Mouse (Mus musculus): ENCODE measurements at regions not wholly inside any gene's neighbourhood (a gene's known extent, or its start where the extent isn't known, plus 50 kb on each side); places are given as distances from the start of the nearest gene placed in this dataset.
A peak's percentile ranks its signal among the peaks of the same experiment; 100 is the strongest.

DNA sequence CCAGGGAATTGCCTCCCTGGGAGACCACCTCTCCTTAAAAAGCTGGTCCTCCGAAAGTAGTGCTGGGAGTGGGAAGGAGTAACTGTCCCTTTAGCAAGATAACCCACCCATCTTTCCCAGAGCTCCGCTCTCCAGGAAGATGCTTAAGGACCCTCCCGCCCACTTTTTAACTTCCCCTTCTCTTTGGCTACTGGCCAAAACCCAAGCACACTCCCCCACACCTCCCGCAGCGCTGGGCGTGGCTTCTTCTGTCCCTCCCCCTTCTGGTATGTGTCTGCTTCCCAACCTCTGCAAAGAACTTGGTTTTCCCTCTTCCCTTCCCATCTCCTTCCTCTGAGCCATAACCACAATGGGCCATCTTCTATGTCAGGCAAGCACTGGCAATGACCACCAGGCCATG, 85.4 kb downstream of the Rpap3 start:
- Histone ChIP-seq H3K4me1 (replicated peaks) (0 out of 2 replicates have a peak, but pooled peaks cover 7% of the 10 kb centered on the region), H3K9me3 (no peaks in the 10 kb centered on the region), H3K36me3 (no peaks in the 10 kb centered on the region), H3K4me2 (no peak overlapping the region), H3K9ac (no peak overlapping the region), H3K27me3 (0 out of 2 replicates have a peak, but pooled peaks cover 2% of the 10 kb centered on the region), H3K4me3 (no peak overlapping the region), H3K27ac (no peak overlapping the region)
- 80% methylated on average over 6 of the region's 6 CpGs for WGBS
- ATAC-seq (ENCODE audit: low FRiP score): no peak

DNA sequence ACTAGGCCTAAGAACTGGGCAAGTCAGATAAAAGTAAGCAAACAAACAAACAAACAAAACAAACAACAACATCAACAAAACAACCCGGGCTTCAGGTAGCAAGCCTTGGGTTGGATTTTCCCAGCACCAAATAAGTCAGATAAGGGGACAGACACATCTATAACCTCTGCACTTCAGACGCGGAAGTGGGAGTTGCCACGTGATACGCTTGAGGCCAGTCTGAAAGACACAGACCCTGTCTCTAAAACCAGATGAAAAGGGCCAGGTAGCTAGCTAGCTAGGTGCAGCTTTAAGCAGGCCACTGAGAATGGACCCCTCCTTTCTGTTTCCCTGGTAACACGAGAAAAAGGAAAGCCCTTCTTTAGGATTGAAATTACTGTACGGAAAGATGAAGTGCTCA, 85.9 kb downstream of the Rpap3 start:
- Histone ChIP-seq H3K9ac (no peak overlapping the region), H3K4me2 (no peak overlapping the region), H3K36me3 (no peaks in the 10 kb centered on the region), H3K4me1 (replicated peaks) (0 out of 2 replicates have a peak, but pooled peaks cover 7% of the 10 kb centered on the region), H3K4me3 (no peak overlapping the region), H3K27me3 (0 out of 2 replicates have a peak, but pooled peaks cover 2% of the 10 kb centered on the region), H3K9me3 (no peaks in the 10 kb centered on the region), H3K27ac (no peak overlapping the region)
- ATAC-seq (ENCODE audit: low FRiP score): no peak
- 85% methylated on average over 7 of the region's 7 CpGs for WGBS

DNA sequence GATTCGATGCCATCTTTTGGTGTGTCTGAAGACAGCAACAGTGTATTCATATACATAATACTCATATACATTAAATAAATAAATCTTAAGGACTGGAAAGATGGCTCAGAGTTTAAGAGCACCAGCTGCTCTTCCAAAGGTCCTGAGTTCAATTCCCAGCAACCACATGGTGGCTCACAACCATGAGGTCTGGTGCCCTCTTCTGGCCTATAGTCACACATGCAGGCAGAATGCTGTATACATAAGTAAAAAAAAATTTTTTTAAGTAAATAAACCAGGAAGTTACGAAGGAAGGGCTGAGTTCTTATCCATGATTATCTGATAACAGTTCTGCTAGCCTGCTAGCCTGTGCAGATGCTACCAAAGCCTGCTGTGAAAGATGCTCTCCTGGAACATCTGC, 93.3 kb downstream of the Rpap3 start:
- no peak overlapping the region for H3K9ac ChIP-seq
- H3K27ac ChIP-seq: no peak overlapping the region
- H3K4me2 ChIP-seq: no peak overlapping the region
- no peaks in the 10 kb centered on the region for H3K36me3 ChIP-seq
- H3K4me1 ChIP-seq (replicated peaks): peaks cover 9% of the 10 kb centered on the region
- H3K27me3 ChIP-seq: no peaks in the 10 kb centered on the region
- WGBS: 88% methylated on average over 2 of the region's 2 CpGs
- H3K9me3 ChIP-seq: no peaks in the 10 kb centered on the region
- ATAC-seq (ENCODE audit: low FRiP score): no peak
- no peak overlapping the region for H3K4me3 ChIP-seq

DNA sequence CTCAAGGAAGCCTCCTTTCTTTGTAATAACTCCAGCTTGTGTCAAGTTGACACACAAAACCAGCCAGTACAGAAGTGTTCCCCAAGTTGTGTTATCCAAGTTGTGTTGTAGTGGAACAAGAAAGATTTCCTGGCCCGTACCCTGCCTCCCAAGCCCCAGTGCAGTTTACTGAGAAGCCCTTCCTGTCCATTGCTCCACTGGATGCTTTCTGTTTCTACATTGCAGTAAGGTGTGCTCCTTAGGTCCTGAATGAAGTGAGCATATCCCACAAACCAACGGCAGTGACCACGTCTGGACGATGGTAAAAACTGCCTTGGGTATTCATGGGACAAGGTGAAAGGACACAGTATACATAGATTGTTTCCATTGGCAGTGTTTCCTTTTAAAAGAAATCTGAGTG, 94.9 kb downstream of the Rpap3 start:
- ATAC-seq (ENCODE audit: low FRiP score): no peak
- Histone ChIP-seq H3K9ac (no peak overlapping the region), H3K4me1 (replicated peaks) (peaks cover 24% of the 10 kb centered on the region), H3K9me3 (no peaks in the 10 kb centered on the region), H3K27ac (no peak overlapping the region), H3K4me2 (no peak overlapping the region), H3K36me3 (no peaks in the 10 kb centered on the region), H3K27me3 (no peaks in the 10 kb centered on the region), H3K4me3 (no peak overlapping the region)
- WGBS: 85% methylated on average over 4 of the region's 4 CpGs

DNA sequence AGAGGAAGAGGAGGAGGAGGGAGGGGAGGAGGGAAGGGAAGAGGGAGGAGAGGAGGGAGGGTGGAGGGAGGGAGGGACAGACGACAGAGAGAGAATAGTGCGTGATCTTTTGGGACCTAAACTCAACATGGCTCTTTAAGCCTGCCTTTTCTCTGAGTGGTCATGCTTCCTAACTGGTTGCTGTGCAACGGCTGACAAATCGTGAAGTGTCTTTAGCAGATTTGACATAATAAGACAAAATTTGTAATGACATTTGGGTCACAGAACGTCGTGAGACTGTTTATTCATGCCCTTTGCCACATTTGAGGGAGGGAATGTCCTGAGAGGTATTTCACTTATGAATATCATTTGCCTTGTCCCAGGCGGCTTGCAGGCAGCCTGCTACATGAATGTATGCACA, 96.1 kb downstream of the Rpap3 start:
- H3K4me1 ChIP-seq (replicated peaks): peaks cover 25% of the 10 kb centered on the region
- H3K9ac ChIP-seq: no peak overlapping the region
- no peak for ATAC-seq (ENCODE audit: low FRiP score)
- no peak overlapping the region for H3K4me2 ChIP-seq
- WGBS: 48% methylated on average over 7 of the region's 7 CpGs
- no peaks in the 10 kb centered on the region for H3K36me3 ChIP-seq
- no peak overlapping the region for H3K4me3 ChIP-seq
- H3K27ac ChIP-seq: no peak overlapping the region
- H3K9me3 ChIP-seq: no peaks in the 10 kb centered on the region
- no peaks in the 10 kb centered on the region for H3K27me3 ChIP-seq

DNA sequence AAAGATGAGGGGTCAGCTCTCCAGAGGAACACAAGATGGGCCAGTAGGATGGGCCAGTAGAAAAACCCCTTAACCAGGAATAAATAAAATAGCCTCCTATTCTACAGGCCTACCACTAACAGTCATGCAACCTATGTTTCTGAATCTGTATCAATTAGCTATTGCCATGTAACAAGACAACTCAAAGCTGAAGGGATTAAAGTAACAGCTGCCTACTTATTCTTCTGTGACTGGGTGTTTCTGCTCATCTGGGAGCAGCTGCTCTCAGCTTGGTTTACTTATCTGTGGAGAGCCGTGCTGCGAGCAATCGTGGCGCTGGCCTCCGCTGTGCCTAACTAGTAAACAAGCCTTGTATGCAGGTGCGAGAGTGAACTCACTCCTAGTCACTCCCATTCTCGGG, 97.0 kb downstream of the Rpap3 start:
- no peaks in the 10 kb centered on the region for H3K27me3 ChIP-seq
- H3K27ac ChIP-seq: no peak overlapping the region
- no peak for ATAC-seq (ENCODE audit: low FRiP score)
- no peak overlapping the region for H3K4me2 ChIP-seq
- H3K9ac ChIP-seq: no peak overlapping the region
- H3K4me3 ChIP-seq: no peak overlapping the region
- H3K36me3 ChIP-seq: no peaks in the 10 kb centered on the region
- no peaks in the 10 kb centered on the region for H3K9me3 ChIP-seq
- peaks cover 25% of the 10 kb centered on the region for H3K4me1 ChIP-seq (replicated peaks)
- WGBS: 83% methylated on average over 7 of the region's 7 CpGs

DNA sequence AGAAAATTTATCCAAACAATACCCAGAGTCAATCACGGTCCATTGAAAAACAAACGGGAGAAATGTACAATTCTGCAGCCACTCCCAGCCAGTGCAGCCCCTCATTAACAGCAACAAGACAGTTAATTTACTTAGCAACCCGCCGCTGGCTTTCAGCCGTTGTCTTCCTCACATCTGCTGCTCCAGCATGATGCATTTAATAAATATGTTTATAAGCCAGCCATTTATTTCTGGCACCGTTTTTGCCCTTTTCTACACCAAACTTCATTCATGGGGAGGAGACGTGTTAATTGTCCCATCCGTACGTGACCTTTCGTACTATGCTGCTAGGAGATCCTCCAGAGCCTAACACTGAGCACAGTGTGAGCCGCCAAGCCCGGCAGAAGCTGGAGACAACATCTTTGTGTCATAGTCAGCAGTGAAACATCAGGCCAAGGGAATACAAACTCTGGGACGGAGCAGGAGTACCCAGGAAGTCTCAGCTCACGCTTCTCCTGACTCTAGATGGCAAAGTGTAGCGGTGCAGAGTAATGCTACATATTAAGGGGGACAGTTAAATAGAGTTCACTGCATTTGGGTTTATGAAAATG, 97.9 kb downstream of the Rpap3 start:
- Histone ChIP-seq H3K27ac (peak overlapping the region; percentile 98), H3K9ac (peak overlapping the region; percentile 83), H3K4me1 (replicated peaks) (peaks cover 25% of the 10 kb centered on the region), H3K9me3 (no peaks in the 10 kb centered on the region), H3K36me3 (no peaks in the 10 kb centered on the region), H3K27me3 (no peaks in the 10 kb centered on the region), H3K4me3 (peak overlapping the region; percentile 40), H3K4me2 (peak overlapping the region; percentile 71)
- WGBS: 31% methylated on average over 15 of the region's 15 CpGs
- no peak for ATAC-seq (ENCODE audit: low FRiP score)

DNA sequence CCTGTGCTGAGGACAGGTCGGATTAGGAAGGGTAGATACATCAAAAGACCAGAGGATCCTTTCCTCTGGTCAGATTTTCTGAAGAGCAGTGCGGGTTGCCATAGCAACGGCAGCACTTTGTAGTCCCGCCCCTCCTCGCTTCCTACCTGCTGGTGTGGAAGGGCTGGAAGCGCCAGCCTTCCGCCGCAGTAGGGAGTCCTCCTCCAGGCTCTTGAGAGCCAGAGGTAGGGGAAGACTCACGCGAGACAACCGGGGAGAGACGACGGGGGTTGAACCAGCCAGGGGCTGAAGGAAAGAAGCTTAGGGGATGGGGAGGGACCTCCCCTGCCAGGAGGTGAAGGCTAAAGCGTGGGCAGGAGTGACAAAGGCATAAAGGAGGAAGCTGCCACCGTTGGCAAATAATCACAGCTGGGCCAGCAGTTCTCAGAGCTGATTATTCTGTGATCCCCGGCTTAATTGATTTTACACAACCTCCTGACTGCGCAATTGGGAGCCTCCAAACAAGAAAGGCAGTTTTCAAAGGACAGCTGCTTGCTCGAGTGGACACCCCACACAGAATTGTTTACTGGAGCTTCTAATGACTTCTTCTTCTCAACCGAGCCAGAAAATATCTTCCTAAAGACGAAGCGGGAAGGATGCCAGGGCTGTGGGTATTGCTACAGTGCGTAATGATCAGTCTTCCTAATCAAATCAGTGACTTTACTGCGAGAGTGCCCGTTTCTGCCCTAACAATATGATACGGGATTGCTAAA, 98.8 kb downstream of the Rpap3 start:
- H3K36me3 ChIP-seq: no peaks in the 10 kb centered on the region
- peak overlapping the region; percentile 40 for H3K4me3 ChIP-seq
- 3% methylated on average over 25 of the region's 25 CpGs for WGBS
- H3K9ac ChIP-seq: peak overlapping the region; percentile 83
- H3K9me3 ChIP-seq: no peaks in the 10 kb centered on the region
- peaks cover 25% of the 10 kb centered on the region for H3K4me1 ChIP-seq (replicated peaks)
- peak; percentile 90 for ATAC-seq (ENCODE audit: low FRiP score)
- peak overlapping the region; percentile 98 for H3K27ac ChIP-seq
- no peaks in the 10 kb centered on the region for H3K27me3 ChIP-seq
- peak overlapping the region; percentile 71 for H3K4me2 ChIP-seq

DNA sequence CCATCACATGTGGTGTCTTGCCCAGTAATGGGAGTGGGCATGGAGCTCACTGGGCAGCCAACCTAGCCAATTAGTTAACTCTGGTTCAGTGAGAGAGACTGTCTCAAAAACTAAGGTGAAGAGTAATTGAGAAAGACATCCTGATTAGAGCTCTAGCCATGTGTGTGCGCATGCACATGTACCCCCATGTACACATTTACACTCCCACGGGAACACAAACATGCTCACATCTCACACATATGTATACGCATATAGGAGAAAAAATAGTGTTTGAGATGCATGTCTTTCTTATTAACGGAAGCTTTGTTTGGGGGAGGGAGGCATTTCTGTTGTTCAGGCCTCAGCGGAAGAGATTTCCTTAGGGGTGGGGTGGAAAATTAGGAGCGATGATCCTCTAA, 99.4 kb downstream of the Rpap3 start:
- peak; percentile 41 for ATAC-seq (ENCODE audit: low FRiP score)
- H3K27me3 ChIP-seq: no peaks in the 10 kb centered on the region
- no peaks in the 10 kb centered on the region for H3K36me3 ChIP-seq
- H3K4me1 ChIP-seq (replicated peaks): peaks cover 25% of the 10 kb centered on the region
- peak overlapping the region; percentile 98 for H3K27ac ChIP-seq
- peak overlapping the region; percentile 83 for H3K9ac ChIP-seq
- 31% methylated on average over 6 of the region's 6 CpGs for WGBS
- no peaks in the 10 kb centered on the region for H3K9me3 ChIP-seq
- H3K4me2 ChIP-seq: peak overlapping the region; percentile 71
- peak overlapping the region; percentile 40 for H3K4me3 ChIP-seq

DNA sequence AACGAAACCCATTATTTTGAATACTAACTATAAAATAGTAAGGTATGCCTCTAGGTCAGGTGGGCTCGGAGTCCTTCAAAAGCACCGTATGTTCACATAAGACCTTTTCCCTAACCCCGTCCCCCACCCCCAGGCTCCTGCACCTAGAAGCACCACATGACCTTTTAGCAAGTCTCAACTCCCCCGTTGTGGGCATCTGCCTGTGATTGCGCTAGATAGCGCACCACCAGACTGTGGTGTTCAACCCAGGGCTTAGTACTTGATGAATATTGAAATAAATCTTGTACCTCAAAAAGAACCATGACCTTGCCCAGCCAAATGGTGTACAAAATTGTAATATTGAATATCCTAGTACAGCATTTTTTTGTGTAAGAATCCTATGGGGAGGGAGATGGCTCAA, 99.8 kb downstream of the Rpap3 start:
- no peak overlapping the region; the same call in 1 of the 2 replicates for H3K4me2 ChIP-seq
- no peaks in the 10 kb centered on the region for H3K36me3 ChIP-seq
- H3K4me1 ChIP-seq (replicated peaks): peaks cover 25% of the 10 kb centered on the region
- ATAC-seq (ENCODE audit: low FRiP score): no peak
- H3K9ac ChIP-seq: no peak overlapping the region
- no peaks in the 10 kb centered on the region for H3K9me3 ChIP-seq
- peak overlapping the region; percentile 98 for H3K27ac ChIP-seq
- WGBS: 90% methylated on average over 7 of the region's 7 CpGs
- no peaks in the 10 kb centered on the region for H3K27me3 ChIP-seq
- H3K4me3 ChIP-seq: no peak overlapping the region

DNA sequence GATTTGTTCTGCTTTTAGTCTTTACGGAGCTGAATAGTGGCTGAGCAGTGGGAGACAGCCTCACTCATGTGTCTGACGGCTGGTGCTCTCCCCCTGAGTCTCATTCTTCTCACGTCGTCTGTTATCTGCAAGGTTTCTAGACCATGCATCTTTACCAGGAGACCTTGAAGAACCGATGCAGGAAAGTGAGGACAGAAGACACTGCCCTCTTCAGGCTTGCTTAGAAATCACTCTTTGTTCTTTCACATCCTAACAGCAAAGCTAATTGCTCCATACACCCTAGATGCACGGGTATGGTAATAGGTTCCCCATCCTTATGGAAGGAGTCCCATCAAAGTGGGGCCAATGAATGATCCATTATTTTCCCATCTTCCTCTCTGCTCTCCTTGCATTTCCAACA, 102.1 kb downstream of the Rpap3 start:
- ATAC-seq (ENCODE audit: low FRiP score): no peak
- H3K27me3 ChIP-seq: no peaks in the 10 kb centered on the region
- H3K9me3 ChIP-seq: no peaks in the 10 kb centered on the region
- H3K4me3 ChIP-seq: no peak overlapping the region
- H3K9ac ChIP-seq: no peak overlapping the region
- no peaks in the 10 kb centered on the region for H3K36me3 ChIP-seq
- H3K4me2 ChIP-seq: no peak overlapping the region
- WGBS: 45% methylated on average over 6 of the region's 6 CpGs
- no peak overlapping the region for H3K27ac ChIP-seq
- peaks cover 25% of the 10 kb centered on the region for H3K4me1 ChIP-seq (replicated peaks)

DNA sequence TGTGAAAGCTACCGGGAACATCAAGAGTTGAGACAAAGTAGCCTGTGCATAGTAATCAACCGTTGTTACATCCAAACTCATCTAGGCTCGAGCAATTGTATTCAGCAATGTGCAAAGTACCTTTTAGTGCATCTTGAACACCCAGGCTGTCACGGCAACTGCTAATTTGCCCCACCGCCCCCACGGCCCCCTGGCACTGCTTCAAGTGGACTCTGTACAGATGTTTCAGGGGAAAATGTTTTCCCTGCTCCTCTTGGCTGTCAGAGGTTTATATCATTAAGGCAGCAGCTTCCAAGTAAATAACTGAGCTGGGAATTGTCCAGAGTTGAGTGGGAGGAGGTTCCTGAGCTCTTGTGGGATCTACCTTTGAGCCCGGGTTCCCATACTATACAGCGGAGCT, 107.4 kb downstream of the Rpap3 start:
- H3K4me1 ChIP-seq (replicated peaks): peaks cover 23% of the 10 kb centered on the region
- 0 out of 2 replicates have a peak, but pooled peaks cover 4% of the 10 kb centered on the region for H3K27me3 ChIP-seq
- 80% methylated on average over 8 of the region's 8 CpGs for WGBS
- ATAC-seq (ENCODE audit: low FRiP score): no peak
- H3K4me2 ChIP-seq: no peak overlapping the region
- no peak overlapping the region for H3K27ac ChIP-seq
- H3K9ac ChIP-seq: no peak overlapping the region
- H3K4me3 ChIP-seq: no peak overlapping the region
- no peaks in the 10 kb centered on the region for H3K9me3 ChIP-seq
- no peaks in the 10 kb centered on the region for H3K36me3 ChIP-seq

Measured in hindbrain, embryonic 13.5 days (tissue).